Mouse (Mus musculus) thymus, adult 2 months (tissue): ENCODE measurements at regions not wholly inside any gene's neighbourhood (a gene's known extent, or its start where the extent isn't known, plus 50 kb on each side); places are given as distances from the start of the nearest gene placed in this dataset.

Source experiments
- DNase-seq: peaks from one replicate; pipeline ENCODE4 v3.0.0; 2021
- H3K27ac ChIP-seq: fragments of 200-500 bp; 2 replicates; pipeline ENCODE4 v1.5.1; 2012; ENCODE audit warnings: low read length, control low read depth; ENCODE audit not compliant: control insufficient read depth, insufficient read depth
- H3K27me3 ChIP-seq: fragments of 200-500 bp; 2 replicates; pipeline ENCODE4 v1.6.1; 2012; ENCODE audit warnings: mild to moderate bottlenecking, low read length, moderate library complexity, mixed read lengths; ENCODE audit not compliant: control insufficient read depth, insufficient read depth
- H3K36me3 ChIP-seq: fragments of 200-500 bp; 2 replicates; pipeline ENCODE4 v1.6.1; 2012; ENCODE audit warnings: mild to moderate bottlenecking, low read length, moderate library complexity; ENCODE audit not compliant: control insufficient read depth, insufficient read depth
- H3K4me1 ChIP-seq: fragments of 200-500 bp; replicated peaks from 2 replicates; pipeline ENCODE4 v1.6.1; 2012; ENCODE audit warnings: low read length; ENCODE audit not compliant: control insufficient read depth, insufficient read depth
- H3K4me3 ChIP-seq: fragments of 200-500 bp; 2 replicates; pipeline ENCODE4 v1.5.1; 2012; ENCODE audit warnings: mild to moderate bottlenecking, low read length, control low read depth, moderate library complexity; ENCODE audit not compliant: control insufficient read depth, insufficient read depth
- CTCF ChIP-seq: fragments of 200-500 bp; IDR thresholded peaks from 2 replicates; pipeline ENCODE4 v1.5.1; 2012; ENCODE audit warnings: mild to moderate bottlenecking, control low read depth, low read length, moderate library complexity, borderline replicate concordance; ENCODE audit not compliant: control insufficient read depth, poor library complexity, insufficient read depth; ENCODE audit errors: extremely low read depth
- POLR2A ChIP-seq: fragments of 200-500 bp; IDR thresholded peaks from 2 replicates; pipeline ENCODE4 v1.6.1; 2012; ENCODE audit warnings: mild to moderate bottlenecking, low read length, control low read depth, moderate library complexity; ENCODE audit not compliant: control insufficient read depth, poor library complexity, insufficient read depth; ENCODE audit errors: extremely low read depth
- WGBS: fragments of 180-500 bp; shearing (Covaris S2); methylation state at CpG from one replicate; pipeline ENCODE4 v1.1.7; 2018; 5-methylcytosine and 5-hydroxymethylcytosine counted together

DNA sequence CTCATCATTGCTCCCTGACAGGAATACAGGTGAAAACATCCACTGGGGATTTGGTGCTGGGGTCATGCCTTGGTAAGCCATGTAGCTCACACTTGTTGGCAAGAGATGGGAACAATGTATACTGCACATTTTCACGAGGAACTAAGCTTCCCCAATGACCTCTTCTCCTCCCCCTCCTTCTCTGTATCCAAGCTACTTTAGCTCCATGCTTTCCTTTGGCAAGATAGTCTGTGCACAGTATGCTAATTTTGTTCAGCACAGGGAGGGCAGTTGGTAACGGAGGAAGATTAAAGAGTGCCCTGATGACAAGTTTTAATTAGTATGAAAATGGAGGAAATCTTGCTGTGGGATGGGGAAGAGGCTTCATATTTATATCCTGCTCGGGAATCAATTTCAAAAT lies 160.9 kb upstream of the Serpine2 start:
- Histone ChIP-seq H3K36me3 (no peaks in the 10 kb centered on the region), H3K27me3 (no peaks in the 10 kb centered on the region), H3K4me1 (no peaks in the 10 kb centered on the region), H3K4me3 (no peak overlapping the region), H3K27ac (no peak overlapping the region)
- no peak for DNase-seq
- 81% methylated on average over 3 of the region's 3 CpGs for WGBS
- TF ChIP-seq CTCF, result no peak
- TF ChIP-seq POLR2A, result no peak

DNA sequence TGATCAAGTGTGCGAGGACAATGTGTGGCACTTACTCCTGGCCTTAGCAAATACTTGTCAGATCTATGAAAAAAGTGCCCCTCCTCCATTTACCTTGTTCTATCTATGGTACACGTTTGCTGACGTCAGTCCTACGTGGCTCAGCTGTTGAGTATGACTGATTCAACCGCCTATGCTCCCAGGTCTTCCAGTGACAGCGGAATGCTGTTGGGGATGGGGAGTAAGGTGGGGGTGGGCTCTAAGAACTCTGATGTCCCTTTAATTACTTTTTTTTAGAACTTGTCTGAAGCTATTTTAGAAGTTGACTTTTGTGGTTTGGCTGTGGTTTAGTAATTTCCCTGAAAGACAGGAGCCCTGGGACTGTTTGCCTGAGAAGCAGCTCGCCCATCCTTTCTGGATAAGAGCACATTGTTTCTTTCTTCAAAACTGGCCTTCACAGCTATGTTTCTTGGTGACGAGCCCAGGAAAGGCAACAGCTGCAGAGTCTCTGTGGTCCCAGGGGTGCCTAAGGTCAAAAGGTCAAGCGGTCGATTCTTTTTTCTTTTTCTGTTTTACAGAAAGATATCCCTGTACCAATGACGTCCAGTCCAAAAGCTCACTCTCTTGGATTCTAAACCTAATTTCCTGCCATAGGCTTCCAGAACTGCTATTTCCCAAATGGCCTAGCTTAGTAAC lies 157.5 kb upstream of the Serpine2 start:
- TF ChIP-seq POLR2A, result no peak
- TF ChIP-seq CTCF, result no peak
- H3K27me3 ChIP-seq, result no peaks in the 10 kb centered on the region
- WGBS, result 29% methylated on average over 11 of the region's 11 CpGs
- H3K4me3 ChIP-seq, result no peak overlapping the region
- no peak overlapping the region for H3K27ac ChIP-seq
- no peaks in the 10 kb centered on the region for H3K36me3 ChIP-seq
- no peaks in the 10 kb centered on the region for H3K4me1 ChIP-seq
- DNase-seq, result no peak

DNA sequence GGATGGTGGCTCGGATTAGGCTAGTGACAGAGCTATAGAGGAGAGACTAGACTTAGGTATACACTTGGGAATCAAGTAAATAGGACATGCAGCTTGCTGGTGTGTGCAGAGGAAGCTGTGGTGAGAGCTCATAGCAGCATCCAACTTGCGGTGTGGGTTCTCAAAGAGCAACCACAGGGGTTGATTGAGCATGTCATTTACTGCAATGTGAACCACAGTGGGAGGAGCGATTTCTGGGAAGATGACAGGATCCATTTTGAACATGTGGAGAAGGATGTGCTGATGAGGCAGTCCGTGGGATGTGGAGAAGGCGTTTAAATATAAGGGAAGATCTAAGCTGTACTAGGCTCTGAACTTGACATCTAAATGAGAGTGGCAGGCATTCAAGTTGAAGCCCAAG lies 154.5 kb upstream of the Serpine2 start:
- WGBS, result 9% methylated on average over 5 of the region's 5 CpGs
- TF ChIP-seq CTCF, result no peak
- no peak for TF ChIP-seq POLR2A
- Histone ChIP-seq H3K27ac (no peak overlapping the region), H3K4me1 (no peaks in the 10 kb centered on the region), H3K27me3 (no peaks in the 10 kb centered on the region), H3K4me3 (no peak overlapping the region), H3K36me3 (no peaks in the 10 kb centered on the region)
- peak; percentile 2 for DNase-seq

DNA sequence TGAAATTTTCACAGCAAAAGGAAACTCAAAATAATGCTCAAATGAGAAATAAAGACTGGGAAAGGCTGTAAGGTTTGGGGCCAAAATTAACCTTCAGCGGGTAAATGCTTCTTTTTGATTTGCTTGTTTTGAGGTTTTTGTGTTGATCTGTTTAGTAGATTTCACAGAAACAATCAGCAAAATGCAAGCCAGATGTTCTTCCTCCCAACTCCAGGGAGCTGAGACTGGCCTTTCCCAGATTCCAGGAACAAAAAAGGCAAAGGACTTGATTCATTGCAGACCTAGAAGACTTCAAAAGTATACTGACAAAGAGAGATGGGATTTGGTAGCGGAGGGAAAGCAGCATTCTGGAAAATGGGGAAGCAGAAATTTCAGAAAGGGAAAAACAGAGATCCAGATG lies 153.6 kb upstream of the Serpine2 start:
- 97% methylated on average over 2 of the region's 2 CpGs for WGBS
- no peak for DNase-seq
- H3K4me3 ChIP-seq, result no peak overlapping the region

DNA sequence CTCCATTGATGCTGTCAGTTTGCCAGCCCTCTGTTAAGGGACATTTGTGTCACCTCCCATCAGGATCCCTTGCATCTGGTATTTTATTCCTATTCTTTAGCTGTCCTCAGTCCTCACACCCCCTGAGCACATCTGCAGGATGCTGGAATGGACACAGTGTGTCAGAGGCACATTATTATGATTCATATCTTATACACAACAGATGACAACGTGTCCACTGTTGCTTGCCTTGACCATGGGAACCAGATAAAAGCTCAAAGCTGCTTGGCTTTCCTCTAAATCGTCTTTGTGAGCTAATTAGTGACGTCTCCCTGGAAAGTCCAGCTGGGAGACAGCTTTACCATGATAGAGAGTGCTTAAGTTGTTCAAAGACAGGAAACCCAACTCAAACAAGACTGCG lies 149.7 kb upstream of the Serpine2 start:
- H3K4me3 ChIP-seq, result no peak overlapping the region
- no peaks in the 10 kb centered on the region for H3K27me3 ChIP-seq
- DNase-seq, result no peak
- no peaks in the 10 kb centered on the region for H3K4me1 ChIP-seq
- H3K36me3 ChIP-seq, result no peaks in the 10 kb centered on the region
- TF ChIP-seq CTCF, result no peak
- TF ChIP-seq POLR2A, result no peak
- no peak overlapping the region for H3K27ac ChIP-seq
- 77% methylated on average over 4 of the region's 4 CpGs for WGBS

More for the DNA sequence above, 153.6 kb upstream of the Serpine2 start:
- Histone ChIP-seq H3K27me3 (no peaks in the 10 kb centered on the region), H3K4me1 (no peaks in the 10 kb centered on the region), H3K36me3 (no peaks in the 10 kb centered on the region), H3K27ac (no peak overlapping the region)
- TF ChIP-seq CTCF (no peak), POLR2A (no peak)

DNA sequence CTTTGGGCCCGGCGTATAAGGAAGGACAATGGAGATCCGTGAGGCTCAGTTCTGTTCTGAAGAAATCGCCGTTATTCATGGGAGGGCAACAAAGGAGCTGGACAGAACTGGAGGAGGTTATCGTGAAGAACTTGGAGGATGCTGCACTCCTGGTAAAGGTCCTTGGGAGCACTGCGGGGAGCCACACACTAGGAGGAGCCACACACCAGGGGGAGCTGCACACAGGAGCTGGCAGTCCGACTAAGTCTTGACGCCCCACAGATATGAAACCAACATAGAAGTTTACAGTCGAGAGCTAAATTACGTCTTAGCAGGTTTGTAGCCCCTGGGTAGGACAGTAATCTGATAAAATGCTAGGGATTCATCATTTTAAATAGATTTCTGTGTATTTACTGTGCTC lies 138.1 kb upstream of the Serpine2 start:
- TF ChIP-seq CTCF, result no peak
- TF ChIP-seq POLR2A, result no peak
- WGBS, result 67% methylated on average over 11 of the region's 11 CpGs
- H3K27me3 ChIP-seq, result no peaks in the 10 kb centered on the region
- no peaks in the 10 kb centered on the region for H3K36me3 ChIP-seq
- H3K4me1 ChIP-seq, result no peaks in the 10 kb centered on the region; the same call in 1 of the 2 replicates
- no peak for DNase-seq
- no peak overlapping the region for H3K4me3 ChIP-seq
- no peak overlapping the region for H3K27ac ChIP-seq

DNA sequence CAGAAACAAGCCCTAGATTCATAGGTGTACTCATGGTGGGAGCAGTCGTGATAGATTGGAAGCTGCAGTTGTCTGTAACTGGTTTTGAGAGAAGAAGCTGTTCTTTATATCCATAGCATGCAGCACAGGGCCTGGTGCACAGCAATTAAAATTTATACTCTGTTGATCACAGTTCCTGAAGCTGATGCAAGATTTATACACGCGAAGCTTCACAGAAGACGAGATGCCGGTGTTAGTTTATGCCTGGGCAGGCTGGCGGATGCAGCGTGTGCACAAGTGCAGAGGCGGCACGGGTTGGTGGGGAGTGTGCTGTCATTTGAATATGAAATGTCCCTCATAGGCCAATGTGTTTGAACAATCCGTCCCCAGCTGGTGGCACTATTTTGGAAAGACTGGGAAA lies 136.9 kb upstream of the Serpine2 start:
- H3K4me1 ChIP-seq, result no peaks in the 10 kb centered on the region; the same call in 1 of the 2 replicates
- 95% methylated on average over 10 of the region's 10 CpGs for WGBS
- no peak overlapping the region for H3K4me3 ChIP-seq
- no peaks in the 10 kb centered on the region for H3K36me3 ChIP-seq
- no peak overlapping the region for H3K27ac ChIP-seq
- TF ChIP-seq POLR2A (no peak), CTCF (no peak)
- no peak for DNase-seq
- H3K27me3 ChIP-seq, result no peaks in the 10 kb centered on the region
